Mouse (Mus musculus): ENCODE data around the gene Sf3b2. TPM values are rescaled to one million over a fixed set of nuclear protein-coding genes. Genes with fewer than 3 reads are reported as not detected.

Gene Sf3b2
- total RNA-seq (2021), result 100 to 1,000 TPM; 192 to 194 TPM
- long read RNA-seq, experiment 1, transcript Sf3b2-201 (21 exons, 3,222 nt), result major isoform, 304 of 396 reads
- long read RNA-seq, experiment 1, partial matches to known transcripts, result 59 of 396 reads
- long read RNA-seq, experiment 1, other reads (novel, unspliced or antisense), result 31 of 396 reads
- long read RNA-seq, experiment 2, transcript Sf3b2-201 (21 exons, 3,222 nt), result major isoform, 264 of 376 reads
- long read RNA-seq, experiment 2, partial matches to known transcripts, result 67 of 376 reads
- long read RNA-seq, experiment 2, other reads (novel, unspliced or antisense), result 43 of 376 reads

DNA sequence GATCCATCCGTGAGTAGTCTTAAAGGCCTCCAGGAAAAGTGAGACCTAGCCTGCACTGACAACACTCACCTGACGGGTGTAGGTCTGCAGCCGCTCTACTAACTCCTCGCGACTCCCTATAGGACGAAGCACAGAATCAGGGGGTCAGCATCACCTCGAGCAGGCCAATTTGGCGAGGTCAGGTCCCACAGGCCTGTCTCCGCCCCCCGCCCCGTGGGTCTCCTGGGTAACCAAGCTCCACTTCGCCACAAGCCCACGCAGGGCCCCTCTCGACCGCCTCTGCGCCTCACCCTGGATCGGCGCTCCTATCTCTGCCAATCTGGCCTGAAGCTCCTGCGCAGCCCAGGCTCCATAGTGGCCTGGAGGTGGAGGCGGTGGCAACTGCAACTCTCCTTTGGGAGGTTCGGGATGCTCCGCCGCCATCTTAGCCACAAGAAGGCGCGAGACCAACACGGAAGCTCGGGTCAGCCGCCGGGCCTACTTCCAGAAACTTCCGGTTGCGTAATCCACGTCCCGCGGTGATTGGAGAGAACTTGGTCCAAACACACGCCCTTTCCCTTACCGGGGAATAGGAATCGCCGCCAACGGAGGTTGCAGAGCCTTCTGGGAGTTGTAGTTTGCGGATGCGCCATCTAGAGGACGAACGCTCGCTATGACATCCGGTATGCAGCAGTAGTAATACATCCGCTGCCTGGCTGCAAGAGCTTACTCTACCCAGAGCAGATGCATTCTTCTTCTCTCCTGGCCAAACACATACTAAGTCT lies at the start of gene Sf3b2:
TSS of gene Sf3b2 (minus strand) at position 484 of the 764 bp plus-strand sequence.
- peak; percentile 99 for DNase-seq (ENCODE audit: low spot score in 2 of 2)
- intact Hi-C loops (cut with DNase I), result no loop called here

DNA sequence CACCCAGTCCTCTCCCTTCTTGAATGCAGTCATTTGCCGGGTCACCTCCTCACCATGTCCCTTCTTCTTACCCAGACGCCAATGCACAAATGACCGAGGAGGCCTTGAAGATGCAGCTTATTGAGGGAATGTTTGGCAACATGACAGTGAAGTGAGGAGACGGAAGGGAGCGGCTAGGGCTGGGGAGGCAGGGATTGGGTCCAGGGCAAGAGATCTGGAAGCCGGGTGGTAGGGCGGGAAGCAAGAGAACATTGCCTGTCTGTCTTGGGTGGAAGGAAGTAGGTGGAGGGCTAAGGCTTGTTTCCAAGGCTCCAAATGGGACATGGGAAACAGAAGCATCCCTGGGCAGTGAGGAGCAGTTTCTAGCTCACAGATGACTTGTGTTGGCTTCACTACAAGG lies 46.1 kb upstream of the Sf3b2 start:
- intact Hi-C loops (cut with DNase I), result no loop called here
- no peak for DNase-seq (ENCODE audit: low spot score in 2 of 2)

DNA sequence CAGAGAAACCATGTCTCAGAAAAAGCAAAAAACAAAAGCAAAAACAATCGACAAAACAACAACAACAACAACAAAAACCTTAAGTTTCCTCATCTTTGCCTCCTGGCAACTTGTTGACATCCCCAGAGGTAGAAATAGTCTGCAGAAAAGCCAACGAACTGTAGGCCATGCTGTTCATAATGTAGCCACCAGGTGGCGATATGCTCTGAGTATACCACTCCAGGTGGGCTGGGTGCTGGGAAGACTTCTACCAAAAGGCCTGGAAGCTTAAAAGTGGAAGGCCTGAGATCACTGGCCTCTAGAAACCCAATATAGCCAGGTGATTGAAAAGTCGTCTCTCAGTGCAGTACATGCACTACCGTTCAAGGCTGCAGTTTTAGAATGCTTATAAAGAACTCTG lies 42.7 kb upstream of the Sf3b2 start:
- intact Hi-C loops (cut with DNase I), result no loop called here
- DNase-seq (ENCODE audit: low spot score in 2 of 2), result peak; percentile 79 to 83

DNA sequence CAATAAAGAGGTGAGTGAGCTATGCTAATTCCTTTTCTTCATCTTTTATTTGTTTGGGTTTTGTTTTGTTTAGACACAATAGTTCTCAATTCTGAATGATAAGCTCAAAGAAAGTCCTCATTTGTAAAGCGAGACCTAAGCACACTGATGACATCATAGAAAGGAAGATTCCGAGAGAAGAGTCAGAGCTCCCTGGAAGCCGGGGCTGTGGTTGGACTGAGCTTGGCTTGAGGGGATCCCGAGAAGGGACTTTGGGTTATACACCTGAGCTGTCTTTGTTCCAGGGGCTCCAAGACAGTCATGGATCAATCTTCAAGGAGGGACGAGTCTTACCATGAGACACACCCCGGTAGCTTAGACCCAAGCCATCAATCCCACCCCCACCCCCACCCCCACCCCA lies 40.2 kb upstream of the Sf3b2 start, which contains the start of gene Catsper1:
TSS of gene Catsper1 (plus strand) at position 301 of the 400 bp plus-strand sequence.
- no peak for DNase-seq (ENCODE audit: low spot score in 2 of 2)
- intact Hi-C loops (cut with DNase I), result no loop called here

DNA sequence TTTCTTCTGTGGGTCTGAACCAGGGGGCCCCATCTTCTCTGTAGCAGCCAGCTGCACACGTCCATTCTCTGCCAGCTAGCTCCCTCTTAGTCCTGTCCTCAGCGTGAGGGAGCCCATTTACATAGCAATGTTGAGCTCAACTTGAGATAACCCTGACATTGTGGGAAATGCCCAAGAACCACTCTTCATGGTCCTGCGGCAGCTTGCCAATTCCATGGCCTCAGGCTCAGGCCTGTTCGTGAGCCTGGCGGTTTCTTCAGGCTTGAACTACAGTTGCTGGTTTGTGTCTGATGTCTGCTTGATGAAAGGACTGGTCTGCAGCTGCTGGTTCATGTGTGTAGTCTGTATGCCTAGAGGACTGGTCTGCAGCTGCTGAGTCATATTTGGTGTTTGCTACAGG lies 39.5 kb upstream of the Sf3b2 start:
- intact Hi-C loops (cut with DNase I), result no loop called here
- peak in 1 of 2 experiments; percentile 13 for DNase-seq (ENCODE audit: low spot score in 2 of 2)

DNA sequence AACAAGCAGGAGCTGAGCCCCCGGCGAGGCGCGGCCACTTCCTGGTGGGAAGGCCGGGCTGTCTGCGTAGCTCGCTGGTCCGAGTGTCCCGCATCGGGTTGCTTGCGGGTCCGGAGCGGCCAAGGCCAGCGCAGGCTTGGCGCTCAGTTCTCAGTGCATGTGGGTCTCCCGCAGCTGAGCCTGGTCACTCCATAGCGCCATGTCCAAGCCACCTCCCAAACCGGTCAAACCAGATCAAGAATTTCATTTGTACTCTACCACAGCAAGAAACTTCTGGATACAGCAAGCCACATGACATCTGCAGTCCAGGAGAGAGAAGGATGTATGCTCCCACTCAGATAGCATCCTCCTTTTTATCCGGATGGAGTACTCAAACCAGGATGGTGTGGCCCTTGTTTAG lies 32.7 kb upstream of the Sf3b2 start:
- intact Hi-C loops (cut with DNase I), result no loop called here
- no peak for DNase-seq (ENCODE audit: low spot score in 2 of 2)

DNA sequence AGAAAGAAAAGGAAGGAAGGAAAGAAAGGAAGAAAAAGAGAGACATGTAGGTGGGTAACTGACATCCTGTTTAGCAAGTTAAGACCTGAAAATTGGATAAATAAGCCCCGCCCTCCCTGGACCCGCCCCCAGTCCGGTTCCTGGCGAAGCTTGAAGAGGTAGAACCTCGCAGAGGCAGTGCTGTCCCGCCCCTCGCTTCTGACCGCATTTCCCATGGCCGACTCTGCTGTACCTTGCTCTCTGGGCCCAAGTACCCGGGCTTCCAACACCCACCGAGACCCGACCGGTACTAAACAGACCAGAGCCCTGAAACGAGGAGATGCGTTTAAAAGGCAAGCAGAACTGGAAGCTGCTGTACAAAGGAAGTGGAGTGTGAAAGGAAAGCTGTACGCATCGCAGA lies 28.5 kb upstream of the Sf3b2 start:
- intact Hi-C loops (cut with DNase I), result no loop called here
- no peak for DNase-seq (ENCODE audit: low spot score in 2 of 2)

DNA sequence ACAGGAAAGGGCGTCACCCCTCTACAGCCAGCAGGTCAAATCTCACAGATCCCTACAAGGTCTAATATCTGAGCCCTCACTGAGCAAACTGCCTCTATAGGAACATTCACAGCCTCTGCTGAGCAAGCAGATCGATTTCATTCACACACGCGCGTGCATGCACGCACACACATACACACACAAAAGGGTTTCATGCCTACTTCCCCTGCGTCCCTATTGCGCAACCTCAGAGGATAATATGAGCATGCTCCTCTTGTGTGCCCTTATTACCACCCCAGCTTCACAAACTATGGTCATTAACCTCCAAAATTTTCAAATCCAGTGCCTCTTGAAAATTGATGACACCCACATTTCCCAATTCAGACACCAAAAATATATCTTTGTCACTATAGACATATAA lies 17.9 kb upstream of the Sf3b2 start:
- intact Hi-C loops (cut with DNase I), result no loop called here
- no peak for DNase-seq (ENCODE audit: low spot score in 2 of 2)

DNA sequence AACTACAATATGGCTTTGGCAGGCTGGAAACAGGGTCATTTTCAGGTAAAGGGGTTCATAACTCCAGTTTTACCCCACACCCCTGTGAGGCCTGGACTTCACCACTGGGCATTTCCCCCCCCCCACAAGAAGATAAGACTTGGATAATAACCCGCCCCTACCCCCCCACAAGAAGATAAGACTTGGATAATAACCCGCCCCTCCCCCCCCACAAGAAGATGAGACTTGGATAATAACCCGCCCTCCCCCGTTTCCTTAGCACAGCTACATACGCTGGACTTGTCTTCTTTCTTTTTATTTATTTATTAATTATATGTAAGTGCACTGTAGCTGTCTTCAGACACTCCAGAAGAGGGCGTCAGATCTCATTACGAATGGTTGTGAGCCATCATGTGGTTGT lies 13.8 kb upstream of the Sf3b2 start:
- no peak for DNase-seq (ENCODE audit: low spot score in 2 of 2)
- intact Hi-C loops (cut with DNase I), result loop anchor here (5.0 kb wide), 1 partner anchor 38 kb away; the partner anchor contains the start of gene Cst6

DNA sequence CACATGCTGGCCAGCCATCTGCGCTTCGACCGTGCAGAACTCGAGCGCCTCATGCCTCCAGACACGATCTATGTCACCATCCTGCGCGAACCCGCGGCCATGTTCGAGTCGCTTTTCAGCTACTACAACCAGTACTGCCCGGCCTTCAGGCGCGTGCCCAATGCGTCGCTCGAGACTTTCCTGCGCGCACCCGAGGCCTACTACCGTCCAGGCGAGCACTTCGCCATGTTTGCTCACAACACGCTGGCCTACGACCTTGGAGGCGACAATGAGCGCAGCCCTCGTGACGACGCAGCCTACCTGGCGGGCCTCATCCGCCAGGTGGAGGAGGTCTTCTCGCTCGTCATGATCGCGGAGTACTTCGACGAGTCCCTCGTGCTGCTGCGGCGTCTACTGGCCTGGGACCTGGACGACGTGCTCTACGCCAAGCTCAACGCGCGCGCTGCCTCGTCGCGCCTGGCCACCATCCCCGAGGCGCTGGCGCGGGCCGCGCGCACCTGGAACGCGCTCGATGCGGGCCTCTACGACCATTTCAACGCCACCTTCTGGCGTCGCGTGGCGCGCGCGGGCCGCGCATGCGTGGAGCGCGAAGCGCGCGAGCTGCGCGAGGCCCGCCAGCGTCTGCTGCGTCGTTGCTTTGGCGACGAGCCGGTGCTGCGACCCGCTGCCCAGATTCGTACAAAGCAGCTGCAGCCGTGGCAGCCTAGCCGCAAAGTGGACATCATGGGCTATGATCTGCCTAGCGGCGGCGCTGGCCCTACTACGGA lies 11.9 kb upstream of the Sf3b2 start:
- DNase-seq (ENCODE audit: low spot score in 2 of 2), result no peak
- intact Hi-C loops (cut with DNase I), result loop anchor here (5.0 kb wide), 1 partner anchor 40 kb away; the partner anchor contains the start of gene Cst6

DNA sequence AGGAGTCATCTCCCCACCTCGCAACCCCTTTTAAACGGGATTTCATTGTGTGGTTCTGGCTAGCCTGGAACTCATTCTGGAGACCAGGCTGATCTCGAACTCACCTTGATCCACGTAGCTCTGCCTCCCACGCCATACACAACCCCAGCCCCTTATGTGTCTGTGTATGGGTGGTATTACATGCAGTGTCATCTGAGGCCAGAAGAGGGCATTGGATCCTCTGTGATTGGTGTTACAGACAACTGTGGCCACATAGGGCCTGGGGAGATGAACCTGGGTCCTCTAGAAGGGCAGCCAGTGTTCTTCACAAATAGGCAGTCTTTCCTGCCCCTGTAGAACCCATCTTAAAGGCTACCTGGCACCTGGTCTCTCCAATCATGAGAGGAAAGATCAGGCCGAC lies 11.0 kb upstream of the Sf3b2 start:
- intact Hi-C loops (cut with DNase I), result loop anchor here (5.0 kb wide), 1 partner anchor 41 kb away; the partner anchor contains the start of gene Cst6
- DNase-seq (ENCODE audit: low spot score in 2 of 2), result no peak

DNA sequence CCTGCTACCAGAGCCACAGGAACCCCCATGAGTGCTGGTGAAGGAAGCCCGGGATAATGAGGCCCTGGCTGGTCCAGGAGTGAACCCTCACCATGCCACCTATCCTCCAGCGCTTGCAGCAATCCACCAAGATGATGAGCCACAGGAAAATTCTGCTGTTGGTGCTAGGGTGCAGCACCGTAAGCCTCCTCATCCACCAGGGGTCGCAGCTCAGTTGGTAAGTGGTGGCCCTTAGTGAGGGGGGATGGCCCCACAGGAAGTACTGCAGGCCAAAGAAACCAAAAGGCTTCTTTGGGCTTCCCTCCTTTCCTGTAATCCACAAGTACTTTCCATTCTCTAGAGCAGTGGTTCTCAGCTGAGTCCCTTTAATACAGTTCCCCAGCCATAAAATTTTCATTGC lies 7.2 kb upstream of the Sf3b2 start:
- peak; percentile 39 to 56 for DNase-seq (ENCODE audit: low spot score in 2 of 2)
- intact Hi-C loops (cut with DNase I), result no loop called here

DNA sequence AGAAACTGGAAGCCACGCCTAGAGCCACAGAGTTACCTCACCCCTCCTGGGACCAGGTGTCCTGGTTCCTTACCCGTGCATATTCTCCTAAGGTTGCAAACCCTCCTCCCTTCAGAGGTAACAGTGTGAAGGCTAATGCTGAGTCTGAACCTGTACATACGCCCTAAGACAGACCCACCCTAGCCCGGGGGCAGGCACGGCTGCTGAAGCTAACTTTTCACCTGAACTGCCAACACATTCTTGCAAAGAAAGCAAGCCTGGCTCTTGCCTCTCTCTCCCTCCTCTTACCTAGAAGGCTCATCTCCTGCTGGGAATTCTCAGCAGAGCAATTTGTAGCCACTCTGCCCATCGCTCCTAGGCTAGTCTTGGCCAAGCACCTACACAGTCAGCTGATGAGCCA lies 5.3 kb upstream of the Sf3b2 start:
- intact Hi-C loops (cut with DNase I), result no loop called here

DNA sequence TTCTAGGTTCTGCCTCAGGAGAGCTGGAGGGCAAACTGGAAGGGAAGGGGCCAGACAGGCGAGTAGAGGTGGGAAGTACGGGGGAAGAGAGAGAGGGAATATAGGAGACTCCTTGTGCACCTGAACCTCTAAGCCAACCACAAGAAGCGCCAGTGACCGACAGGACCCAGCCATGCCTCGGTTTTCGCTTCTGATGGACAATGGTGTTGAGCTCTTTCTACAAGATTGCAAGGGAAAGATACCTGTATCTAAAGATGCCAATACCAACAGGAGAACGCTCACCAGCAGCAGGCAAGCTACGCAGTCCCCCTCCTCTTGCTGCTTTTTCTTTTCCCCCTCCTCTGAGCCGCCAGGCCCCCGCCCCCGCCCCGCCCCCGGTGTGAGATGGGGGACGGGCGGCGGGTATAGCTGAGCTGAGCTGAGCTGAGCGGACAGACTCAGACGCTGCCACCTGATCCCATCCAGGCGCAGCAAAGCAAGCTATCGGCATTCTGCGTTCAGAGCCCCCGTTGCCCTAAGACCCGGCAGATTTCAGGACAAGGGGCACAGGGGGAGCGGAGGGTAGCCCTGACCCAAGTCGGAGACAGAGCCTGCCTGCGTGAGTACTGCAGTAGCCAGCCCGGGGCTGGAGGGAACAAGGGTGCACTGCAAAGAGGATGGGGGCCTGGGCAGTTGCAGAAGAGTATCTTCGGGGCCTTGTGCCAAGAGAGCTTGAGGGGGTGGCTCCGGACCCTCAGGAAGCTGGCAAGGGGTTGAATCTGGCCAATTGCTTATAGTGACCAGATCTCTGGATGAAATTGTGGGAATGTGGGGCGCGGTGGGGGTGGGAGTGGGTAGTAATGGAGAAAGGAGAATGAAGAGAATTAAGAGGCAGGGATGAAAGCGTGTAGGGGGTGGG lies 2.9 kb upstream of the Sf3b2 start, which contains the start of gene Gal3st3:
TSS of gene Gal3st3 (plus strand) at position 429 of the 898 bp plus-strand sequence.
- intact Hi-C loops (cut with DNase I), result no loop called here
- peak; percentile 45 to 60 for DNase-seq (ENCODE audit: low spot score in 2 of 2)

More for the DNA sequence above, 5.3 kb upstream of the Sf3b2 start:
- DNase-seq (ENCODE audit: low spot score in 2 of 2), result no peak

DNA sequence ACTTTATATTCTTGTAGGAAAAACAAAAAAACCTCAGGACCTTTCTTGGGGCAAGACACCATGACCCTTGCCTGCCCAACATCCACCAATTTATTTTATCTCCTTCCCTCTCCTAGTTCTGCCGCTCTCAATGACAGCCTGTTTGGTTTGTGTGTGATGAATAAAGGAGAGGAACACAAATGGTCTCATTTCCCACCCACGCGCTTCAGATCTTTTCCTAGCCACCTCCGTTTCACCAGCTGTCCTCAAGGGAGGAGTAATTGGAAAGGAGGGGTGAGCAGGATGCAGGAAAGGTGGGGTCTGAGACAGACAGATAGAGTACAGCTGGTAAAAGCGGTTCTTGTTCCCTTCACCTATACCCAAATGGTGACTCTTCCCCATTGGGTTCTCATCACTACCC lies 1.4 kb upstream of the Sf3b2 start:
- DNase-seq (ENCODE audit: low spot score in 2 of 2), result peak; percentile 68 to 81
- intact Hi-C loops (cut with DNase I), result no loop called here

DNA sequence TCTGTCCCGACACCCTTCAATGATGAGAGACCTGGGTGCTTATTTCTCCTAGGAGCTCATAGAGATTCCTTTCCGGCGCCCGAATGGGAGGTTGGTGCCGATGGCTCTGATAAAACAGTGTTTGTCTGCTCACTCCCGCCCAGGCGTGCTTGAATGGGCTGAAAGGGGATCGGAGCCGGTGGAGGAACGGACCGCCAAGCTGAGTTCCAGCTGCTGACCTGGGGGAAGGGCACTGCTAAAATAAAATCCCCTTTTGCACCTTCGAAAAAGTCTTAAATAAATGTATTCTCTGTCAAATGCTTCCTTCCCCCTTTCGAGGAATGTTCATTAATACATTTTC lies 451 bp upstream of the Sf3b2 start:
- DNase-seq (ENCODE audit: low spot score in 2 of 2), result no peak
- intact Hi-C loops (cut with DNase I), result no loop called here

DNA sequence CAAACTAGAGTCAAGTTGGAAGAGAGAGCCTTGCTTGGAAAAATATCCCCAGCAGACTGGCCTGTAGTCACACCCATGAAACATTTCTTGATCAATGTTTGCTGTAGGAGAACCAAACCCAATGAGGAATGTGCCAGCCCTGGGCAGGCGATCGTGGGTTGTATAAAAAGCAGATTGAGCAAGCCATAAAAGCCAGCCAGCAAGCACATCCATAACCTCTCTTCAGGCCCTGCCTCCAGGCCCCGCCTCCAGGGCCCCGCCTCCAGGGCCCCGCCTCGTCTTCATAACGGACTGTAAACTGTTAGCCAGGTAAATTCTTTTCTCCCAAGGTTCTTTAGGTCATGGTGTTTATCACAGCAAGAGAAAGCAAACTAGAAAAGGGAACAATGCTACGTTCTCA lies 16.9 kb downstream of the Sf3b2 start:
- intact Hi-C loops (cut with DNase I), result no loop called here

DNA sequence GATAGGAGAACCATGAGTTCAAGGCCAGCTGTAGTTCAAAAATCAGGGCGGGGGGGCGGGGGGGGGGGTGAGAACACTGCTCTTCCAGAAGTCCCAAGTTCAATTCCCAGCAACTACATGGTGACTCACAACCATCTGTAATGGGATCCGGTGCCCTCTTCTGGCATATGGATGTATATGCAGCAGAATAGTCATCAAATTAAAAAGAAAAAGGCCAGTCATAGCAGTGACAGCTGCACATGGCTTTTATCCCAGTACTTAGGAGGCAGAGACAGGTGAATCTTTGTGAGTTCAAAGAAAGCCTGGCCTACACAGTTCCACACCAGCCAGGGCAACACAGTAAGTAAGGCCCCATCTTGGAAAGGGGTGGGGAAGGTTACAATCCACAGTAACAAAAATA lies 18.1 kb downstream of the Sf3b2 start:
- intact Hi-C loops (cut with DNase I), result no loop called here
- DNase-seq (ENCODE audit: low spot score in 2 of 2), result no peak

More for the DNA sequence above, 16.9 kb downstream of the Sf3b2 start:
- DNase-seq (ENCODE audit: low spot score in 2 of 2), result no peak

DNA sequence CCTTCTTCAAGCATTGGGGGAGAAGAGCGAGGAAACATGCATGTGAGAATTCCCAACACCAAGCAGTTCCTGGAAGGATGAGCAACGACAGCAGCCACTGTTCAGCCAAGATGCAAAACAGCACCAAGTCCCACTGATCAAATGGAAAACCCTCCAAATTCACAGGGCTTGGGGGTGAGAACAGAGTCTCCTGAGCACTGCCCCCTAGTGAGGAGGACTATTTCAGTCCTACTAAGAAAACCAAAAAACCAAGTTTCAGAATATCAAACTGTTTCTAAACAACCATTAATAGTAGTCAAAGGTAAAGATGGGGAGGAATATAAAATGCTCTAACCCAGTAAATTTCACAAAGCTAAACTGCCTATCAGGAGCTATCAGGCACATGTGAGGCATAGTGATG lies 18.7 kb downstream of the Sf3b2 start:
- intact Hi-C loops (cut with DNase I), result no loop called here
- no peak for DNase-seq (ENCODE audit: low spot score in 2 of 2)
